Mouse (Mus musculus) MEL (cell line): ENCODE results near the gene Rgs6.

ENCODE experiments used
- CTCF ChIP-seq, 3 experiments: IDR thresholded peaks in 2 of 3; conservative IDR thresholded peaks in 1 of 3; 2 replicates each; pipeline ENCODE4 v1.5.1; 2011 to 2012; ENCODE audit warnings: low read length in 3 of 3, low read depth in 2 of 3, mild to moderate bottlenecking in 2 of 3, improper control_type of control experiment in 1 of 3, inconsistent platforms in 1 of 3, mixed read lengths in 1 of 3, moderate library complexity in 1 of 3; ENCODE audit not compliant: control insufficient read depth in 1 of 3, insufficient read depth in 1 of 3, poor library complexity in 1 of 3, severe bottlenecking in 1 of 3
- E2F4 ChIP-seq: IDR thresholded peaks from 2 replicates; pipeline ENCODE4 v1.6.1; 2011; ENCODE audit warnings: low read depth, low read length, improper control_type of control experiment, borderline replicate concordance
- POLR2A ChIP-seq, 2 experiments: IDR thresholded peaks; 2 replicates each; pipeline ENCODE4 v1.6.1; 2011 to 2012; ENCODE audit warnings: low read length in 2 of 2, mild to moderate bottlenecking in 2 of 2, control low read depth in 1 of 2, improper control_type of control experiment in 1 of 2, low read depth in 1 of 2, moderate library complexity in 1 of 2; ENCODE audit not compliant: control insufficient read depth in 1 of 2, insufficient read depth in 1 of 2, poor library complexity in 1 of 2
- ZMIZ1 ChIP-seq: IDR thresholded peaks from 2 replicates; pipeline ENCODE4 v1.6.1; 2012; ENCODE audit warnings: low read depth, mild to moderate bottlenecking, inconsistent platforms, low read length, improper control_type of control experiment, moderate library complexity
- ZNF384 ChIP-seq: IDR thresholded peaks from 2 replicates; pipeline ENCODE4 v1.6.1; 2012; ENCODE audit warnings: low read depth, mild to moderate bottlenecking, inconsistent platforms, low read length, improper control_type of control experiment

- TF ChIP-seq CTCF (IDR thresholded peaks at IDR 0.05 in 2 of 3, conservative IDR thresholded peaks at IDR 0.05 in 1 of 3; ENCODE audit: control insufficient read depth in 1 of 3, insufficient read depth in 1 of 3, low read depth in 2 of 3, low read length in 3 of 3, poor library complexity in 1 of 3, severe bottlenecking in 1 of 3) = no peak
- no peak for TF ChIP-seq ZNF384
- TF ChIP-seq E2F4 = no peak
- TF ChIP-seq POLR2A (IDR thresholded peaks at IDR 0.05; ENCODE audit: control insufficient read depth in 1 of 2, insufficient read depth in 1 of 2, low read depth in 1 of 2, low read length in 2 of 2, poor library complexity in 1 of 2) = no peak
- no peak for TF ChIP-seq ZMIZ1
Observed at GRCm38 (mm10) chr12:82801736-82802135, 213.6 kb downstream of the Rgs6 start.
